Mouse (Mus musculus) erythroblast, adult 5-6 weeks (primary cell): ENCODE measurements at regions not wholly inside any gene's neighbourhood (a gene's known extent, or its start where the extent isn't known, plus 50 kb on each side); places are given as distances from the start of the nearest gene placed in this dataset.

Experiments
- ATAC-seq: replicated peaks from 2 replicates; pipeline ENCODE4 v1.8.0; 2016; ENCODE audit warnings: moderate number of reproducible peaks, mild to moderate bottlenecking, moderate TSS enrichment, inconsistent platforms; ENCODE audit not compliant: poor library complexity, low FRiP score, severe bottlenecking

GRCm38 (mm10) chr13:35377487-35377886, 282.1 kb upstream of the Cdyl start:
- no peak for ATAC-seq

- ATAC-seq = no peak
Measured at GRCm38 (mm10) chr13:35379500-35379899, 280.1 kb upstream of the Cdyl start.

- no peak for ATAC-seq
Measured at GRCm38 (mm10) chr13:35380224-35381009, 279.2 kb upstream of the Cdyl start.

- ATAC-seq = no peak
Measured at GRCm38 (mm10) chr13:35381641-35382040, 278.0 kb upstream of the Cdyl start.

GRCm38 (mm10) chr13:35383000-35383623, 276.5 kb upstream of the Cdyl start:
- no peak for ATAC-seq

- ATAC-seq = no peak
Measured at GRCm38 (mm10) chr13:35383624-35384018, 276.0 kb upstream of the Cdyl start.

GRCm38 (mm10) chr13:35388380-35388779, 271.3 kb upstream of the Cdyl start:
- ATAC-seq = no peak

GRCm38 (mm10) chr13:35389781-35390525, 269.7 kb upstream of the Cdyl start:
- no peak for ATAC-seq

GRCm38 (mm10) chr13:35390526-35390880, 269.1 kb upstream of the Cdyl start:
- ATAC-seq = no peak

- ATAC-seq = no peak
Measured at GRCm38 (mm10) chr13:35392167-35392566, 267.5 kb upstream of the Cdyl start.

GRCm38 (mm10) chr13:35395192-35395591, 264.4 kb upstream of the Cdyl start:
- no peak for ATAC-seq

GRCm38 (mm10) chr13:35395630-35396029, 264.0 kb upstream of the Cdyl start:
- no peak for ATAC-seq

- ATAC-seq = no peak
Measured at GRCm38 (mm10) chr13:35397166-35397565, 262.5 kb upstream of the Cdyl start.

GRCm38 (mm10) chr13:35398192-35398591, 261.4 kb upstream of the Cdyl start:
- ATAC-seq = no peak

- ATAC-seq = no peak
Measured at GRCm38 (mm10) chr13:35402856-35403255, 256.8 kb upstream of the Cdyl start.

GRCm38 (mm10) chr13:35404428-35404827, 255.2 kb upstream of the Cdyl start:
- ATAC-seq = no peak

- ATAC-seq = no peak
Measured at GRCm38 (mm10) chr13:35405384-35405783, 254.2 kb upstream of the Cdyl start.

- no peak for ATAC-seq
Measured at GRCm38 (mm10) chr13:35417500-35417899, 242.1 kb upstream of the Cdyl start.

- ATAC-seq = no peak
Measured at GRCm38 (mm10) chr13:35420076-35420475, 239.6 kb upstream of the Cdyl start.

- no peak for ATAC-seq
Measured at GRCm38 (mm10) chr13:35426061-35426460, 233.6 kb upstream of the Cdyl start.

- no peak for ATAC-seq
Measured at GRCm38 (mm10) chr13:35435173-35435572, 224.5 kb upstream of the Cdyl start.
